Mouse (Mus musculus): ENCODE measurements around the gene 4933402E13Rik. TPM values are rescaled to one million over a fixed set of nuclear protein-coding genes. Genes with fewer than 3 reads are reported as not detected.

The 4933402E13Rik gene
- total RNA-seq (2014; fragmentation: Nextera tagmentation) (not detected in 2 replicates), total RNA-seq (2017) (not detected in 2 replicates)

GRCm38 (mm10) chrX:62283199-62283598 lies at the start of gene 4933402E13Rik:
Gene 4933402E13Rik, plus strand, starts transcription at chrX:62283499.
- no peak for ATAC-seq (replicated peaks; ENCODE audit: poor library complexity, severe bottlenecking)

Other genes with a start within 250 kb of the 4933402E13Rik start
- gene 4931400O07Rik, start 184.5 kb downstream of the 4933402E13Rik start, total RNA-seq (2014; fragmentation: Nextera tagmentation): not detected in 2 replicates
- not detected in 2 replicates for gene 4931400O07Rik, start 184.5 kb downstream of the 4933402E13Rik start, total RNA-seq (2017)